Mouse (Mus musculus) heart, adult 2 months (tissue): Measurements from ENCODE around the gene Fbln5.

Experiments
- CTCF ChIP-seq: fragments of 200-600 bp; IDR thresholded peaks from 2 replicates; pipeline ENCODE4 v1.8.1; 2022; ENCODE audit warnings: antibody characterized with exemption, mild to moderate bottlenecking, moderate library complexity
- POLR2A ChIP-seq: fragments of 200-500 bp; IDR thresholded peaks from 2 replicates; pipeline ENCODE4 v1.6.1; 2011; ENCODE audit warnings: mild to moderate bottlenecking, low read depth, low read length, control low read depth; ENCODE audit not compliant: insufficient read depth

DNA sequence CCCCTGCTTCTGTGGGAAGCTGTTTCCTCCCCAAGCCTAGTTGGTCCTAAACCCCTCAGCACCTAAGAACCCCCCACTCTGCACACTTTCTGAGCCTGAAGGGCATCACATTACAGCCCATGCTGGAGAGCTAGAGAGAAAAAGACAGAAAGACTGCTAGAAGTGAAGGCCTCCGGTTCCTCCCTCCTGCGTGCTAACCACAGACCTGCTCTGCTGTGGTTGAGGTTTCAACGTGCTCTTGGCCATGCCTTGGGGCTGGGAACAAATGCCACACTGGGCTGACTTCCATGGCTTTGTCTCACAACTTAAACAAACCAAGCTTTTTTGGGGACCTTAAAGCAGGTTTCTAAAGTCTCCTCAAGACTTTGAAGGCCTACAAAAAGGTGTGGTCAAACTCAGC, 16.4 kb downstream of the Fbln5 start:
- no peak for TF ChIP-seq POLR2A
- TF ChIP-seq CTCF: no peak
